9 mouse cellular contexts compared by ENCODE assay signal in the genomic region with DNA sequence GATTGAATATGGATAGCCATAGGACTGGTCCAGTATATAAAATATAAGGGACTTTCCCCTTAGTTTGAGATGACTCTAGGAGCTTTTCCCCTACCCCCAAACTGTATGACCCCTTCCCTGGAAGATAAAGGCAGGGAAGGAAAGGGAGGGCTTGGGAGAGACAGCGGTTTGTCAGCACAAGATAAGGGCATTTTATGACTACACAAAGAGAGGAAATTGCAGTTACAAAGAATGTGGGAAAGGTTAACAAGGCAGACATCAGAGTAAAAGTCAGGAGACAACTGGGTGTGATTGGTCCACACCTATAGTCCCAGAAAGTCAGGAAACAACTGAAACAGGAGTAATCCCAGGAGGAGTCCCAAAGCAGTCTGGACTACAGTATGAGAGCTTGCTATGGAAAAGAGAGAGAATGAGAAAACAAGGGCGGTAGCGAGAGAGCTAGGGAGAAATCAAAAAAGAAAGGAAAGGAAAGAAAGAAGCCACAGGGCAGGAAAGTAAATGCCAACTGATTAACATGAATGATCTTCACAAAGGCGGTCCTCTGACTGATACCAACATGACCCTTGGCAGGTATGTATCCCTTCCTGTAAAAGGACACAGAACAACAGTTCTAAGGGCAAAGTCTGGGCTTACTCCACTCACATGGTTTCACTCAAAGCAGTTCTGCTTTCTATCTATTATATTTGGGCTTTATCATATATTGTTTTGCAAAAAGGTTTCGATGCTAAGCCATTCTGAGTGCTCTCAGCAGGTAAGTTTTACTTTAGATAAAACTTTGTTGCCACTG. TPM values are rescaled to one million over a fixed set of nuclear protein-coding genes. Genes with fewer than 3 reads are reported as not detected.
DNase-seq lines count a peak whose midpoint lies in the region; ATAC-seq and TF ChIP-seq lines count a peak whose summit lies in the region.
"Had no signal": no experiment of that assay in that cellular context is flagged by ENCODE, and none has a peak within 500 bp of the region (broad histone marks: within the 10 kb centered on the region; RNA-seq: fewer than 3 reads in every experiment).

Xiap (plus strand) TSS at position 398 of the 787 bp plus-strand sequence.

- DNase-seq in kidney, postnatal 14 days: no peak
- DNase-seq in adrenal gland, adult 2 months: peak; percentile 12
- DNase-seq in gastrocnemius, adult 8-10 months (ENCODE audit: low spot score in 2 of 2): no peak
- DNase-seq in midbrain, embryonic 14.5 days: no peak
- DNase-seq in frontal cortex, postnatal 36 days (ENCODE audit: low spot score in 2 of 2): no peak
- no peak for DNase-seq in urinary bladder, postnatal 25 days (ENCODE audit: low spot score)

- no peak for TF ChIP-seq CTCF in intestine, postnatal 0 days (IDR thresholded peaks at IDR 0.05; ENCODE audit: low read depth)

- no peak within 1 kb of the TSS for H3K4me3 ChIP-seq in kidney, embryonic 15.5 days (replicated peaks)
- H3K4me3 ChIP-seq in intestine, postnatal 0 days (ENCODE audit: low read depth, low read length): no peak within 1 kb of the TSS
- H3K4me3 ChIP-seq in midbrain, embryonic 14.5 days (replicated peaks; ENCODE audit: low read depth, low read length): no peak within 1 kb of the TSS
- H3K4me3 ChIP-seq: megakaryocyte, embryonic 14.5 days had no signal

- H3K4me1 ChIP-seq in kidney, embryonic 15.5 days: no peaks in the 10 kb centered on the region
- H3K4me1 ChIP-seq in intestine, postnatal 0 days (replicated peaks; ENCODE audit: control insufficient read depth, insufficient read depth, low read length): no peaks in the 10 kb centered on the region
- no peaks in the 10 kb centered on the region for H3K4me1 ChIP-seq in midbrain, embryonic 14.5 days (ENCODE audit: control insufficient read depth, insufficient read depth, low read length)

- H3K9me3 ChIP-seq in kidney, embryonic 15.5 days (replicated peaks): no peaks in the 10 kb centered on the region
- H3K9me3 ChIP-seq in intestine, postnatal 0 days (ENCODE audit: control insufficient read depth): no peaks in the 10 kb centered on the region
- H3K9me3 ChIP-seq in midbrain, embryonic 14.5 days (ENCODE audit: control insufficient read depth, low read length): no peaks in the 10 kb centered on the region

- ATAC-seq in kidney, embryonic 15.5 days (replicated peaks; ENCODE audit: low FRiP score): no peak
- ATAC-seq in intestine, postnatal 0 days: peak; percentile 88
- no peak for ATAC-seq in midbrain, embryonic 14.5 days (ENCODE audit: low FRiP score, low TSS enrichment)

- no peaks in the 10 kb centered on the region for H3K27me3 ChIP-seq in kidney, embryonic 15.5 days
- H3K27me3 ChIP-seq in intestine, postnatal 0 days (replicated peaks; ENCODE audit: control insufficient read depth, insufficient read depth, low read length): no peaks in the 10 kb centered on the region
- H3K27me3 ChIP-seq in midbrain, embryonic 14.5 days (ENCODE audit: control insufficient read depth, insufficient read depth, low read length): no peaks in the 10 kb centered on the region
- H3K27me3 ChIP-seq: megakaryocyte, embryonic 14.5 days had no signal

- no peaks in the 10 kb centered on the region for H3K36me3 ChIP-seq in kidney, embryonic 15.5 days
- H3K36me3 ChIP-seq in intestine, postnatal 0 days (ENCODE audit: control insufficient read depth, insufficient read depth): no peaks in the 10 kb centered on the region
- H3K36me3 ChIP-seq in midbrain, embryonic 14.5 days (ENCODE audit: control insufficient read depth, insufficient read depth, low read length): no peaks in the 10 kb centered on the region

- H3K4me2 ChIP-seq in kidney, embryonic 15.5 days: no peak within 1 kb of the TSS
- H3K4me2 ChIP-seq in intestine, postnatal 0 days (replicated peaks; ENCODE audit: low read depth): peak within 1 kb of the TSS; percentile 17
- H3K4me2 ChIP-seq in midbrain, embryonic 14.5 days (ENCODE audit: low read length): no peak within 1 kb of the TSS

- H3K27ac ChIP-seq in kidney, embryonic 15.5 days: 0 out of 2 replicates have a peak within 1 kb of the TSS, but pooled peaks have one; percentile 18
- peak within 1 kb of the TSS; percentile 57 for H3K27ac ChIP-seq in intestine, postnatal 0 days (ENCODE audit: low read depth, low read length)
- no peak within 1 kb of the TSS for H3K27ac ChIP-seq in midbrain, embryonic 14.5 days (replicated peaks; ENCODE audit: low read depth, low read length)

- 53% methylated on average over 5 of the region's 5 CpGs for WGBS in kidney, embryonic 15.5 days
- 50% methylated on average over 5 of the region's 5 CpGs for WGBS in intestine, postnatal 0 days
- WGBS in midbrain, embryonic 14.5 days: 82% methylated on average over 5 of the region's 5 CpGs

- no peak within 1 kb of the TSS for H3K9ac ChIP-seq in kidney, embryonic 15.5 days
- no peak within 1 kb of the TSS for H3K9ac ChIP-seq in intestine, postnatal 0 days (ENCODE audit: low read depth, low read length)
- H3K9ac ChIP-seq in midbrain, embryonic 14.5 days (replicated peaks; ENCODE audit: low read length): no peak within 1 kb of the TSS

RNA-seq across cellular contexts. Expression of gene Xiap, which starts in this region (rescaled TPM):
- 13.9 and 16.5 TPM in 2 replicates for polyA plus RNA-seq in kidney, embryonic 15.5 days (2015; fragmentation: Nextera tagmentation; extraction: Ambion mirVana)
- total RNA-seq in adrenal gland, adult 2 months (2021): 10 to 100 TPM; 36.7 to 52.6 TPM
- polyA plus RNA-seq in adrenal gland, adult 2 months (2012; rRNA removed): 8.1 and 13.4 TPM in 2 replicates
- 10 to 100 TPM; 12.6 to 16.2 (median 15.6) TPM for total RNA-seq in gastrocnemius, adult 8-10 months (2022)
- polyA plus RNA-seq in intestine, postnatal 0 days (2015; fragmentation: Nextera tagmentation; extraction: Ambion mirVana): 14.2 and 15.0 TPM in 2 replicates
- polyA plus RNA-seq in midbrain, embryonic 14.5 days (2014; fragmentation: Nextera tagmentation; extraction: Ambion mirVana): 15.7 and 17.6 TPM in 2 replicates
